Mouse (Mus musculus): ENCODE data around the gene Txnrd1.

Gene Txnrd1

GRCm38 (mm10) chr10:82909382-82909781, 75.6 kb downstream of the Txnrd1 start:
- no peak for TF ChIP-seq GATA4 (IDR thresholded peaks at IDR 0.05; ENCODE audit: insufficient replicate concordance, low read length)

- TF ChIP-seq GATA4 (IDR thresholded peaks at IDR 0.05; ENCODE audit: insufficient replicate concordance, low read length), result no peak
These were observed 76.4 kb downstream of the Txnrd1 start for GRCm38 (mm10) chr10:82910198-82910597.

GRCm38 (mm10) chr10:82913238-82913637, 79.5 kb downstream of the Txnrd1 start:
- no peak for TF ChIP-seq GATA4 (IDR thresholded peaks at IDR 0.05; ENCODE audit: insufficient replicate concordance, low read length)

GRCm38 (mm10) chr10:82913772-82914171, 80.0 kb downstream of the Txnrd1 start:
- no peak for TF ChIP-seq GATA4 (IDR thresholded peaks at IDR 0.05; ENCODE audit: insufficient replicate concordance, low read length)

GRCm38 (mm10) chr10:82918675-82919074, 84.9 kb downstream of the Txnrd1 start:
- TF ChIP-seq GATA4 (IDR thresholded peaks at IDR 0.05; ENCODE audit: insufficient replicate concordance, low read length), result no peak

GRCm38 (mm10) chr10:82919404-82919980, 85.7 kb downstream of the Txnrd1 start:
- no peak for TF ChIP-seq GATA4 (IDR thresholded peaks at IDR 0.05; ENCODE audit: insufficient replicate concordance, low read length)

- no peak for TF ChIP-seq GATA4 (IDR thresholded peaks at IDR 0.05; ENCODE audit: insufficient replicate concordance, low read length)
These were observed 89.8 kb downstream of the Txnrd1 start for GRCm38 (mm10) chr10:82923547-82923946.

- no peak for TF ChIP-seq GATA4 (IDR thresholded peaks at IDR 0.05; ENCODE audit: insufficient replicate concordance, low read length)
These were observed 91.0 kb downstream of the Txnrd1 start for GRCm38 (mm10) chr10:82924750-82925149.

- no peak for TF ChIP-seq GATA4 (IDR thresholded peaks at IDR 0.05; ENCODE audit: insufficient replicate concordance, low read length)
These were observed 91.9 kb downstream of the Txnrd1 start for GRCm38 (mm10) chr10:82925624-82926023.

GRCm38 (mm10) chr10:82935018-82935633, 101.4 kb downstream of the Txnrd1 start:
- TF ChIP-seq GATA4 (IDR thresholded peaks at IDR 0.05; ENCODE audit: insufficient replicate concordance, low read length), result no peak

GRCm38 (mm10) chr10:82935774-82936173, 102.0 kb downstream of the Txnrd1 start:
- no peak for TF ChIP-seq GATA4 (IDR thresholded peaks at IDR 0.05; ENCODE audit: insufficient replicate concordance, low read length)

Data from liver, adult (tissue).